Mouse (Mus musculus) layer of hippocampus, adult 8-10 months (tissue): ENCODE measurements around the gene Lypd4. TPM values are rescaled to one million over a fixed set of nuclear protein-coding genes. Genes with fewer than 3 reads are reported as not detected.

Experiments used
- DNase-seq, 2 experiments: peaks; one replicate each; pipeline ENCODE4 v3.0.0; 2022; ENCODE audit warnings: low spot score in 2 of 2
- total RNA-seq, 4 experiments: library from RNA; stranded (reverse); gene quantifications; 2 replicates each; pipeline ENCODE4 v1.2.4; 2022

Gene Lypd4
- total RNA-seq, 4 experiments from 2014 or later: not detected

GRCm38 (mm10) chr7:24889431-24890220 is 19.9 kb upstream of the Lypd4 start:
- DNase-seq: no peak

- DNase-seq: no peak
These were observed 17.4 kb upstream of the Lypd4 start for GRCm38 (mm10) chr7:24887096-24887495.

- DNase-seq: no peak
These were observed 16.5 kb upstream of the Lypd4 start for GRCm38 (mm10) chr7:24886308-24886633.

GRCm38 (mm10) chr7:24885468-24886307 is 15.9 kb upstream of the Lypd4 start:
- no peak for DNase-seq

- DNase-seq: no peak
These were observed 15.1 kb upstream of the Lypd4 start for GRCm38 (mm10) chr7:24884693-24885291.

- peak; percentile 98 to 99 for DNase-seq
These were observed 14.4 kb upstream of the Lypd4 start, which contains the start of gene Rps19 for GRCm38 (mm10) chr7:24883896-24884692. Rps19 (plus strand) TSS chr7:24884371.

GRCm38 (mm10) chr7:24882416-24883199 is 12.9 kb upstream of the Lypd4 start:
- no peak for DNase-seq

GRCm38 (mm10) chr7:24879620-24880019 is 9.9 kb upstream of the Lypd4 start:
- no peak for DNase-seq

GRCm38 (mm10) chr7:24877588-24877987 is 7.8 kb upstream of the Lypd4 start:
- no peak for DNase-seq

GRCm38 (mm10) chr7:24869080-24869479 is 661 bp downstream of the Lypd4 start:
- no peak for DNase-seq

- no peak for DNase-seq
These were observed 5.6 kb downstream of the Lypd4 start for GRCm38 (mm10) chr7:24864156-24864555.

GRCm38 (mm10) chr7:24862853-24863252 is 6.9 kb downstream of the Lypd4 start:
- DNase-seq: no peak

- no peak for DNase-seq
These were observed 7.8 kb downstream of the Lypd4 start, which contains the start of gene Gm9844 for GRCm38 (mm10) chr7:24861913-24862312. Gm9844 (plus strand) TSS chr7:24862213.

- DNase-seq: no peak
These were observed 10.5 kb downstream of the Lypd4 start for GRCm38 (mm10) chr7:24859234-24859633.

GRCm38 (mm10) chr7:24856460-24857120 is 13.2 kb downstream of the Lypd4 start:
- DNase-seq: no peak

- no peak for DNase-seq
These were observed 16.0 kb downstream of the Lypd4 start for GRCm38 (mm10) chr7:24853695-24854094.

- DNase-seq: no peak
These were observed 16.5 kb downstream of the Lypd4 start for GRCm38 (mm10) chr7:24853233-24853563.

- no peak for DNase-seq
These were observed 17.0 kb downstream of the Lypd4 start for GRCm38 (mm10) chr7:24852557-24853232.

GRCm38 (mm10) chr7:24851596-24852325 is 18.0 kb downstream of the Lypd4 start:
- no peak for DNase-seq
